Mouse (Mus musculus): ENCODE data around the gene Olfr272. TPM values are rescaled to one million over a fixed set of nuclear protein-coding genes. Genes with fewer than 3 reads are reported as not detected.

The Olfr272 gene
- polyA plus RNA-seq, 1 experiment from 2014 or later = not detected

DNA sequence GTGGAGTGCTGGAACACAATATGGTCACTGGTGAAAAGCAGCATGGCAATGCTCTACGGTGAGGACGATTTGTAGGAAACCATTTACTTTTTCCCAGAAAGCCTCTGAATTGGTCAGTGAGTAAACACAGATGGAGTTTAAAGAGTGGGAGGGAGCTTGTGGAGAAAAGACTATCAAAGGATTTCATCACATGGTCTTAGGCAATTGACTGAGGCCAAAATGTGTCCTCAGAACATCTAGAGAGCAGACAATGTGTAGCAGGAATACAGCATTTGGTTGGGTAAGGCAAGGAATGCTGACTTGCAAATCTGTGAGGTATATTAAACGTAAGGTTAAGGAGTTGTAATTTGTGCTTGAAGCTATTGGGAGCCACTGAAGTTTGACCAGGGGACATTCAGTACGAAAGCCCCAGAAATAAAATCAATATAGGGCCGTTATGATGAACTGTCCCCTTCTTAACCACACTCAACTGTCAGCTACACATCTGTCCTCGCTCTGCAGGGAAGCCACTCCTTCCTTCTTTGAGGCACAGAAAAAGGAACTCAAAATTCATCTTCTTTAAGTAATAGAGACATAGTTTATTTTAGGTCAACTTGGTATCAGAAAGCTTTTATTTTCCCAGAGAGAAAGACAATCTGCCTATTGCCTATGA lies 2.2 kb downstream of the Olfr272 start:
- no peak for DNase-seq
- Histone ChIP-seq H3K4me2 (no peak overlapping the region), H3K4me1 (ENCODE audit: insufficient read depth) (no peaks in the 10 kb centered on the region), H3K36me3 (ENCODE audit: insufficient read depth) (no peaks in the 10 kb centered on the region), H3K27me3 (ENCODE audit: insufficient read depth, low read length) (no peaks in the 10 kb centered on the region), H3K27ac (ENCODE audit: low read depth) (no peak overlapping the region), H3K9me3 (ENCODE audit: low read depth, low read length) (no peaks in the 10 kb centered on the region), H3K9ac (no peak overlapping the region), H3K4me3 (ENCODE audit: low read depth, low read length) (no peak overlapping the region)
- WGBS = 74% methylated on average over 6 of the region's 6 CpGs
- no peak for TF ChIP-seq CTCF (IDR thresholded peaks at IDR 0.05; ENCODE audit: low read depth)
- ATAC-seq (ENCODE audit: insufficient read depth) = no peak

DNA sequence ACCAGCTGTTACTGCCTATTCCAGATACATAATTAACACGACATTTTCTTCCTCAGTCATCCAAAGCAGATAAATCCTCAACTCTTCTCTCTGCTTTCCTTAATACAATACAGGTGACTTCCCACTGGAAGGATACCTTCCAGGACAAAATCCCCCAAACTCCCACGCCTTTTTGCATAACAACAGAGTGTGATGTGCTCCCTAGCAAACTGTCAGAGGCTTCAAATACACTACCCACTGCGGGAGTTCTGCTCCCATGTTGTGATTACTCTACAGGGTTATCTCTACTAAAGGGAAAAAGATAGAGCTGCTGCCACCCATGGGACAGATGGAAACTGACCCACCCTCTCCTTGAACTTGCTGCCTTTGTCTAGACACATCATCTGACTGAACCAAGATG lies 6.6 kb downstream of the Olfr272 start:
- Histone ChIP-seq H3K36me3 (ENCODE audit: insufficient read depth) (no peaks in the 10 kb centered on the region), H3K4me3 (ENCODE audit: low read depth, low read length) (no peak overlapping the region), H3K27ac (ENCODE audit: low read depth) (no peak overlapping the region), H3K9me3 (ENCODE audit: low read depth, low read length) (no peaks in the 10 kb centered on the region), H3K4me1 (ENCODE audit: insufficient read depth) (no peaks in the 10 kb centered on the region), H3K9ac (no peak overlapping the region), H3K27me3 (ENCODE audit: insufficient read depth, low read length) (no peaks in the 10 kb centered on the region), H3K4me2 (no peak overlapping the region)
- DNase-seq (no peak), ATAC-seq (ENCODE audit: insufficient read depth) (no peak)
- TF ChIP-seq CTCF (IDR thresholded peaks at IDR 0.05; ENCODE audit: low read depth) = no peak
- 25% methylated on average over 3 of the region's 3 CpGs for WGBS

DNA sequence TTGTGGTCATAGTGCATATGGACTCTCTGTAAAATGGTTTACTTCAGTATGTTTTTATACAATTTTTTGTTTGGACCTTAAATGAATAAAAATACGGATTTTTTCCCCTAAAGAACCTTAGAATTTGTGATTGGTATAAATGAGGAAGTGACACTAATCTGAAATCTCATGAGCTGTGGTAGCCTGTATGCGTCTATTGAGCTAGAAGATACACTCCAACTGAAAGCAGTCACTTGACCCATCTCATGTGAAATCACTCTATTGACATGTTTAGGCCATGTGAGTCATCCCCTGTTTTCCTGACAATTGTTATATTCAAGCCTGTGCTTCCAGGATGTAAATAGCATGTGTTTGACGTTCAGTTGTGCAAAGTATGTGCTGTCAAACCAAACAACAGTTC lies 9.4 kb downstream of the Olfr272 start:
- 68% methylated on average over 3 of the region's 3 CpGs for WGBS
- H3K9ac ChIP-seq = no peak overlapping the region
- H3K4me1 ChIP-seq (ENCODE audit: insufficient read depth) = no peaks in the 10 kb centered on the region
- no peak overlapping the region for H3K4me3 ChIP-seq (ENCODE audit: low read depth, low read length)
- no peaks in the 10 kb centered on the region for H3K27me3 ChIP-seq (ENCODE audit: insufficient read depth, low read length)
- no peak overlapping the region for H3K27ac ChIP-seq (ENCODE audit: low read depth)
- H3K9me3 ChIP-seq (ENCODE audit: low read depth, low read length) = no peaks in the 10 kb centered on the region
- DNase-seq (no peak), ATAC-seq (ENCODE audit: insufficient read depth) (no peak)
- no peak overlapping the region for H3K4me2 ChIP-seq
- no peak for TF ChIP-seq CTCF (IDR thresholded peaks at IDR 0.05; ENCODE audit: low read depth)
- no peaks in the 10 kb centered on the region for H3K36me3 ChIP-seq (ENCODE audit: insufficient read depth)

DNA sequence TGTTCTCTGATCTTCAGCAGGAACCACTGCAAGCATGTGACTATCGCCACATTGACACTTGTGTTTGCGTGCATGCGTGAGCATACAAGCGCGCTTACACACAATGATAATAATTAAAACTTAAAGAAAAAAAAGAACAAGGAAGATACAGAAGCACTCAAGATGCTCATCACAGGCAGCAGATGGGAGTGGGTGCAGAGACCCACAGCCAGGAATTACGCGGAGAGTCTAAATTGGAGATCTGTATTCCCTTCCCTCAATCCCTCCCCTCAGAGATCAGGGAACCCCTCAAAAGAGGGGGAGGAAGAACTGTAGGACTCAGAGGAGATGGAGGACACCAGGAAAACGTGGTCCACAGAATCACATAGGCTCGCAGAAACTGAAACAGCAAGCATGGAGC lies 54.8 kb downstream of the Olfr272 start:
- 92% methylated on average over 9 of the region's 9 CpGs for WGBS

More for the DNA sequence above, 54.8 kb downstream of the Olfr272 start:
- H3K27ac ChIP-seq (ENCODE audit: low read depth) = no peak overlapping the region
- no peaks in the 10 kb centered on the region for H3K36me3 ChIP-seq (ENCODE audit: insufficient read depth)
- no peak overlapping the region for H3K4me3 ChIP-seq (ENCODE audit: low read depth, low read length)
- H3K4me2 ChIP-seq = no peak overlapping the region
- H3K9me3 ChIP-seq (ENCODE audit: low read depth, low read length) = no peaks in the 10 kb centered on the region
- H3K4me1 ChIP-seq (ENCODE audit: insufficient read depth) = no peaks in the 10 kb centered on the region
- H3K9ac ChIP-seq = no peak overlapping the region
- H3K27me3 ChIP-seq (ENCODE audit: insufficient read depth, low read length) = no peaks in the 10 kb centered on the region
- no peak for TF ChIP-seq CTCF (IDR thresholded peaks at IDR 0.05; ENCODE audit: low read depth)
- DNase-seq (no peak), ATAC-seq (ENCODE audit: insufficient read depth) (no peak)

Other genes starting within 250 kb of the Olfr272 start
- not detected in 2 replicates for gene Olfr275, start 104.6 kb downstream of the Olfr272 start, polyA plus RNA-seq (2014; fragmentation: Nextera tagmentation; extraction: Ambion mirVana)
- not detected in 2 replicates for gene Olfr273, start 59.9 kb downstream of the Olfr272 start, polyA plus RNA-seq (2014; fragmentation: Nextera tagmentation; extraction: Ambion mirVana)
- not detected in 2 replicates for gene Olfr270, start 45.4 kb upstream of the Olfr272 start, polyA plus RNA-seq (2014; fragmentation: Nextera tagmentation; extraction: Ambion mirVana)
- gene Nipsnap3a, start 70.1 kb upstream of the Olfr272 start, polyA plus RNA-seq (2014; fragmentation: Nextera tagmentation; extraction: Ambion mirVana) = not detected in 2 replicates
- gene Nipsnap3b, start 92.7 kb upstream of the Olfr272 start, polyA plus RNA-seq (2014; fragmentation: Nextera tagmentation; extraction: Ambion mirVana) = 73.4 and 79.9 TPM in 2 replicates
- gene Abca1, start 240.7 kb upstream of the Olfr272 start, polyA plus RNA-seq (2014; fragmentation: Nextera tagmentation; extraction: Ambion mirVana) = 13.6 and 14.3 TPM in 2 replicates